Mouse (Mus musculus) ovary, postnatal 14 days (tissue): ENCODE data around the gene Bfsp2.

Experiments used
- DNase-seq: peaks from one replicate; pipeline ENCODE4 v3.0.0; 2022; ENCODE audit warnings: low spot score

The Bfsp2 gene

DNA sequence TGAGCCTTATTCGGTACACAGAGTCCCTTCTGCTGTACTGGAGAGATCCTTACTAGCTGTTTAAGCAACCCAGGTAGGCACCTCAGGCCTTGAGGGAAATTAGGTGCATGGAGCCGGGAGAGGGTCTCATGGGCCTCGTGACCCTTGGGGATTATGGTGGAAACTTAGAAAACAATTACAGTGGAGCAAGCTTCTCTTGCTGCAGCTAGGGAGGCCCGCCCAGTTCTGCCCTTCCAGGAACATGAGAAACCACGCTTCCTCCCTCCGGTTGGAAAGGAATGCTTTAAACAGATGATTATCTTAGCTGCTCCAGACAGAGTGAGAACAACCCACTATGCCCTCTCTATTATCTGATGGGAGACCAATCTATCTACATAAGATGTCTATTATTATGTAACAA lies 97.2 kb downstream of the Bfsp2 start:
- DNase-seq: no peak

- no peak for DNase-seq
These were observed 99.7 kb downstream of the Bfsp2 start for GRCm38 (mm10) chr9:103380566-103380965.

GRCm38 (mm10) chr9:103379199-103379598 lies 101.0 kb downstream of the Bfsp2 start:
- DNase-seq: no peak

DNA sequence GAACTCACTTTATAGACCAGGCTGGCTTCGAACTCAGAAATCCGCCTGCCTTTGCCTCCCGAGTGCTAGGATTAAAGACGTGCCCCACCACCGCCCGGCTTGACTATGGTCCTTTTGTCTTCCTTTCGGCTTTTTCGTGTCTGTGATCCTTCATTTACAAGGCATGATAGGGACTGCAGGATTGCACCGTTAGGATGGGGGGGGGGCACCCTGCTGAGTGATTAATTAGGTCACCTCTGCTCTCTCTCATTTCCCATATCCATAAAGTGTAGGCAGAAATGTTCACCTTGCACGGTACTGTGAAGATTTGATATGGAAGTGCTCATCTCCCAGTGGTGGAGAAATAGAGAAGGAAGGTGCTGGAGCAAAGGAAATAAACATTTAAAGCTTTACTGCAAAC lies 101.5 kb downstream of the Bfsp2 start:
- no peak for DNase-seq

- no peak for DNase-seq
These were observed 103.6 kb downstream of the Bfsp2 start for GRCm38 (mm10) chr9:103376346-103377320.
